Mouse (Mus musculus) CH12.LX (cell line): ENCODE data around the gene Afap1.

Experiments used
- CHD1 ChIP-seq: IDR thresholded peaks from 2 replicates; pipeline ENCODE4 v1.6.1; 2012; ENCODE audit warnings: low read depth, low read length, improper control_type of control experiment, inconsistent platforms
- CHD2 ChIP-seq: IDR thresholded peaks from 2 replicates; pipeline ENCODE4 v1.6.1; 2011; ENCODE audit warnings: low read length, improper control_type of control experiment
- CTCF ChIP-seq, 2 experiments: IDR thresholded peaks in 1 of 2; conservative IDR thresholded peaks in 1 of 2; 2 replicates each; pipeline ENCODE4 v1.5.1; 2011 to 2012; ENCODE audit warnings: low read depth in 2 of 2, low read length in 2 of 2, improper control_type of control experiment in 1 of 2, inconsistent platforms in 1 of 2, mild to moderate bottlenecking in 1 of 2, moderate library complexity in 1 of 2
- EP300 ChIP-seq: IDR thresholded peaks from 2 replicates; pipeline ENCODE4 v1.6.1; 2011; ENCODE audit warnings: low read length, improper control_type of control experiment
- MAX ChIP-seq: IDR thresholded peaks from 2 replicates; pipeline ENCODE4 v1.6.1; 2011; ENCODE audit warnings: low read length, improper control_type of control experiment
- NRF1 ChIP-seq: IDR thresholded peaks from 2 replicates; pipeline ENCODE4 v1.6.1; 2014; ENCODE audit warnings: low read depth, mild to moderate bottlenecking, inconsistent platforms, low read length, improper control_type of control experiment, moderate library complexity
- POLR2A ChIP-seq: IDR thresholded peaks from 2 replicates; pipeline ENCODE4 v1.6.1; 2011; ENCODE audit warnings: low read depth, mild to moderate bottlenecking, improper control_type of control experiment, low read length
- TBP ChIP-seq: conservative IDR thresholded peaks from 2 replicates; pipeline ENCODE4 v1.6.1; 2011; ENCODE audit warnings: low read depth, low read length, improper control_type of control experiment
- USF2 ChIP-seq: conservative IDR thresholded peaks from 2 replicates; pipeline ENCODE4 v1.6.1; 2011; ENCODE audit warnings: low read depth, low read length, improper control_type of control experiment

DNA sequence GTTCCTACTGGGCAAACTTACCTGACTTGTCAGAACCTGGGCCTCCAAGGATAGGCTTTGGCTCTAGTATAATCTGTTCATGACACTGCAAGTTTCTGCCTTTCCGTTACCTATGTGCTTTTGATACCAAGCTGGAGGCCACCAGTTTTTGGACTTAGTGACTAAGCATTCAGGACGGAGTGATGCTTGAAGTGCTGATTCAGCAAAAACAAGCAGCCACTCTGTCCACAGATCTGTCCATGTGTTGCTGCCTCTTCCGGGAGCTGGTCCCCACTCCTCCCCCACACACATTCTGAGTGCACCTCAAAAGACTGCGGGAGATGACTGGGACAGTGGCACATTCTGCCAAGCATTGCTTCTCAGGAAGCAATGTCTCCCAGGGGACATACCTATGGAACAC lies 116.3 kb downstream of the Afap1 start:
- TF ChIP-seq CHD1 (no peak), POLR2A (no peak), NRF1 (no peak), TBP (no peak), CTCF (conservative IDR thresholded peaks at IDR 0.05 in 1 of 2, IDR thresholded peaks at IDR 0.05 in 1 of 2; ENCODE audit: low read depth in 2 of 2, low read length in 2 of 2) (no peak), USF2 (no peak), EP300 (no peak), MAX (no peak), CHD2 (no peak)
